Mouse (Mus musculus) G1E (cell line): ENCODE data around the gene Hist2h3c1.

ENCODE experiments used
- CTCF ChIP-seq: IDR thresholded peaks from 2 replicates; pipeline ENCODE4 v1.5.1; 2012; ENCODE audit warnings: low read depth, low read length, inconsistent platforms, mixed read lengths
- GATA1 ChIP-seq: IDR thresholded peaks from 2 replicates; pipeline ENCODE4 v1.6.1; 2012; ENCODE audit warnings: borderline replicate concordance, low read length, inconsistent platforms, mixed read lengths
- POLR2AphosphoS5 ChIP-seq: IDR thresholded peaks from 2 replicates; pipeline ENCODE4 v1.6.1; 2012; ENCODE audit warnings: low read depth, low read length, inconsistent platforms; ENCODE audit not compliant: insufficient replicate concordance
- TAL1 ChIP-seq: conservative IDR thresholded peaks from 2 replicates; pipeline ENCODE4 v1.6.1; 2012; ENCODE audit warnings: low read depth, low read length, inconsistent platforms, mixed read lengths

- TF ChIP-seq CTCF = no peak
- TF ChIP-seq TAL1 = no peak
- TF ChIP-seq POLR2AphosphoS5 = peak; percentile 81; the same call in 1 of the 2 replicates
- TF ChIP-seq GATA1 = no peak
Measured at GRCm38 (mm10) chr3:96247356-96248140, 1.1 kb downstream of the Hist2h3c1 start.
